Mouse (Mus musculus): ENCODE results near the gene Catsper2. TPM values are rescaled to one million over a fixed set of nuclear protein-coding genes. Genes with fewer than 3 reads are reported as not detected.

Gene Catsper2
- 10.4 TPM for polyA plus RNA-seq (2014; fragmentation: Illumina TruSeq; extraction: RNeasy Lipid Tissue Mini Kit (QIAGEN cat#74804); ENCODE audit: low read depth, low replicate concordance)

DNA sequence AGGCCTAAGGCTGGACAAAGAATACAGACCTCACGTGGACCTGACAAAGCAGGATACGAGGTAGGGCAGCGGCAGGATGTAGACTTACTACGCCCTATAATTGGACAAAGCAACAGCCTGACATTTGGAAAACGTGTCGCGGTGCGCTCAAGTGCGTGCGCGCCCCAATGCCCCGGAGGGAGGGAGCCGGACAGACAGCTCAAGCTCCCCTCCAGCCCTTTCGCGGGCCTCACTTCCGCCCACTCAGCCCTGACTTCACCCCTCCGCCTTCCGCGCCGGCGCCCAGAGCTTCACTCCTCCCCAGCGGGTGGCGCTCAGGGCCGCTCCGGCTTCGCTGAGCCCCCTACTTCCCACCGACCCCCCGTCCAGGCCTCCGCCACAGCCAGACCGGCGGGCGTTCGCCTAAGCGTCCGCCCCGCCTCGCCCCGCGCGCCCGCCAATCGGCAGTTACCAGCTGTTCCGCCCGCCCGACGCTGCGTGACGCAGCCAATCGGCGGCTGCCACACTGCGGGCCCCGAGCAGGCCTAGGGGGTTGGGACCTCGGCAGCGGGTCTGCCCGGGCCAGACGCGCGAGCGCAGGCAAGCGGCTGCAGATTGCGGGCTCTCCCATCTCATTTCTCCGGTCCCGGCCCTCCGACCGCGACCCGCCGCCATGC is at the start of gene Catsper2, which contains the start of gene Pdia3:
Gene Catsper2 (minus strand): TSS at position 406 of the 656 bp plus-strand sequence.
Gene Pdia3 (plus strand): TSS at position 389 of the 656 bp plus-strand sequence.

DNA sequence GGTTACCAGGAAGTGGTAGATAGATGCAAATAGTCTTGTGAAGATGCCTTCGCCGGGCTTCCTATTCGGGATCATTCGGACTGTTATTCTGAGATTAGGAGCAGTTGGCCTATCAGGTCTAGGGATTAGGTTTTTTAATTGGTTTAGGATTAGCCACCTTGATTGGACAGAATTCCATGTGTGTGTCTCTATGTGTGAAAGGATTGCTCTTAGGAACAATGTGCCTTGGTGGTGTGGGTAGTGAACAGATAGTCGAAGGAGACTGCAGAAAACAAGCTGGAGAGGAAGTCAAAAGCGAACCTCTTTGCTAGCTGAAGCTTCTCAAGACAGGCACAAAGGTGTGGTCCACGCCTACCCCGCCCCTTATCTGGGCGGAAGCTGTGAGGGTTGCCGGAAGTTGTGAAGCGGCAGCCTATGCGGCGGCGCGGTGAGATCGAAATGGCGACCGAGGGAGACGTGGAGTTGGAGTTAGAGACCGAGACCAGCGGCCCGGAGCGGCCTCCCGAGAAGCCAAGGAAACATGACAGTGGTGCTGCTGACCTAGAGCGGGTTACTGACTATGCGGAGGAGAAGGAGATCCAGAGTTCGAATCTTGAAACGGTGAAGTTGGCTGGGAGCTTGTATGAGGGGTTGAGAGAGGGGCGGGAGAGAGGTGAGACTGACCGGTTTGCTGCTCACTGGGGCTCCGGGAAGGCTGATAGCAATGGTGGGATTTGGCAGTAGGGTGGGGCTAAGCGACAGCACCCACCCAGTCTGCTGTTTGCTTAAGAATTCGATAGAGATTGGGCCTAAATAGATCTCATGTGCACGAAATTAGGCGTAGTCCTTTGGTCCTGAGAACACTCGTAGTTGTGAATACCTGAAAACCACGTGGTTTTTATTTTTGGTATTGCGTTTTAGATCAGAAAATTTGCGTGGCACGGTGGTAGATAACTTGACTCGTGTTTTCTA is 43.4 kb upstream of the Catsper2 start, which contains the start of gene Serinc4:
Gene Serinc4 (minus strand): TSS at position 90 of the 951 bp plus-strand sequence.

DNA sequence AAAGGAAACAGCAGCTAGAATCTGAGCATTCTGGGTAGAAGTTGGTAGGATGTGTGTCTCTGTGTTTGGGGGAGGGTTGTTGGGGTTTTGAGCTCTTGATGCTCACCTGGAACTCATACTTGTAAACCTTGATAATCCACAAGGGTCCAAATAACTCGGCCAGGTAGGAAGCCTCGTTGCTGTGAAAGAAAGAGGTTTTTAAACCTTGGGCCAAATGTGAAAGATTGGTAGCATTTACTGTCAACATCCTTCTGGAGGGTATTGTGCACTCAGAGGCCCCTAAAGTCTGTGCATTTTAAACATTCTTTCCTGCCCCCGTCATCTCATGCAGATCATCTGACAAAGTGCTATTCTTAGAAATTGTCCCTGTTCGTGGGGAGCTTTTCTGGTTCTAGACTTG is 39.4 kb upstream of the Catsper2 start, which contains the start of gene Hypk:
Gene Hypk (plus strand): TSS at position 301 of the 400 bp plus-strand sequence.

DNA sequence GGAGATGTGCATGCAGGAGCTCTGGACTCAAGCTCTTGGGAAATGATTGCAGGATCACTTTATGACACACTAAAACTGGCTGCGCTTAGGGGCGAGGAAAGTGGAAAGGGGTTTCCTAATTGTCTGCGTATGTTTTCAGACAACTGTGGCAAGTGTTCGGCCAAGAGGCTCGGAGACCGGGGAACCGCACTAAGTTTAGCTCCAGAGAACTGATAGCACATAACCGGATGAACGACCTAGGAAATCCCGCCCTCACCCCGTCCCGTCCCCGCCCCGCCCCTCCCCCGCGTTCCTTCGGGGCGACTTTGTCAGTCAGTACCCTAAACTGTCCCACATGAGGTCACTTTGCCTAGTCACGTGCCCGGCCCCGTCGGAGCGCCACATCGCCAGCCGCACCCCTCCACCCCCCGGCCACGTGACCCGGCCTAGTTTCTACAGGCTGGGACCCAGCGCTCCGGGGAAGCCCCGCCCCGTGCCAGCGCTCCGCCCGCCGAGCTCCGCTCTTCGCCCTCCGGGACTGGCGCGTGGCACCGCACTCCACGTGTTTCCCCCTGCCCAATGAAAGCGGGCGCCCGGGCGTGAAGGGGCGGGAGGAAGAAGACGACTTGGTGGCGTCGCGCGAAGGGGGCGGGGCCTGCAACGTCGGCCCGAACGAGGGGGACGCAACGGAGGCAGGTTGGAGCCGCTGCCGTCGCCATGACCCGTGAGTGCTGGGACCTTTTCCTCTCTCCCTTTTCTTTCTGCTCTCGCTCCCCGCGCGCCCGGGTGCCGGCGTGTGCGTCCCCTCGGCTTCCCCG is 35.3 kb upstream of the Catsper2 start, which contains the start of gene Serf2:
Gene Serf2 (plus strand): TSS at position 457 of the 797 bp plus-strand sequence.

DNA sequence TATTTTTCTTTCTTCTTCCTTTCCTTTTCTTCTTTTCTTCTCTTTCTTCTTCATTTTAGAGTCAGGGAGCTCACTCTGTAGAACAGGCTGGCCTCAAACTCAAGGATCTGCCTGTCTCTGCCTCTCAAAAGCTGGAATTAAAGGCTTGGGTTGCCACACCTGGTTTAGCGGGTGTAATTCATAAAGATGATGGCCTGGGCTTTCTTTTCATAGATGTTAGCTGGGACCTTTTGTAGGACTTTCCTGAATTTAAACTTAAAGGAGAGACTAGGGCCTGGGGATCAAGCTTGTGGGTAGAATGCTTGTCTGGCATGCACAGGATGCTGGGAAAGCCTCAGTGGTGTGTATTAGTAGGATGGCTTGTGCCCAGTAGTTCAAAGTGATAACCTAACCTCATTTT is 30.6 kb upstream of the Catsper2 start, which contains the start of gene Ell3:
Gene Ell3 (minus strand): TSS at position 101 of the 400 bp plus-strand sequence.

GRCm38 (mm10) chr2:121386961-121387575 is 26.5 kb downstream of the Catsper2 start, which contains the start of gene Strc:
Gene Strc, minus strand, starts transcription at chr2:121387168.

GRCm38 (mm10) chr2:121357494-121357893 is 56.1 kb downstream of the Catsper2 start, which contains the start of gene Ckmt1:
Gene Ckmt1, plus strand, starts transcription at chr2:121357714.

GRCm38 (mm10) chr2:121354820-121355592 is 58.6 kb downstream of the Catsper2 start, which contains the start of gene Ppip5k1:
Gene Ppip5k1, minus strand, starts transcription at chr2:121355396.

Other genes with a start within 250 kb of the Catsper2 start
- gene Tubgcp4, start 243.1 kb downstream of the Catsper2 start, polyA plus RNA-seq (2014; fragmentation: Illumina TruSeq; extraction: RNeasy Lipid Tissue Mini Kit (QIAGEN cat#74804); ENCODE audit: low read depth, low replicate concordance): 18.2 TPM
- 9.7 TPM for gene Zscan29, start 242.7 kb downstream of the Catsper2 start, polyA plus RNA-seq (2014; fragmentation: Illumina TruSeq; extraction: RNeasy Lipid Tissue Mini Kit (QIAGEN cat#74804); ENCODE audit: low read depth, low replicate concordance)
- 22.6 TPM for gene Trp53bp1, start 142.4 kb downstream of the Catsper2 start, polyA plus RNA-seq (2014; fragmentation: Illumina TruSeq; extraction: RNeasy Lipid Tissue Mini Kit (QIAGEN cat#74804); ENCODE audit: low read depth, low replicate concordance)
- 2.4 TPM for gene Map1a, start 124.2 kb downstream of the Catsper2 start, polyA plus RNA-seq (2014; fragmentation: Illumina TruSeq; extraction: RNeasy Lipid Tissue Mini Kit (QIAGEN cat#74804); ENCODE audit: low read depth, low replicate concordance)
- gene Ppip5k1, start 58.4 kb downstream of the Catsper2 start, polyA plus RNA-seq (2014; fragmentation: Illumina TruSeq; extraction: RNeasy Lipid Tissue Mini Kit (QIAGEN cat#74804); ENCODE audit: low read depth, low replicate concordance): 38.9 TPM
- 3.6 TPM for gene Ckmt1, start 56.1 kb downstream of the Catsper2 start, polyA plus RNA-seq (2014; fragmentation: Illumina TruSeq; extraction: RNeasy Lipid Tissue Mini Kit (QIAGEN cat#74804); ENCODE audit: low read depth, low replicate concordance)
- 0.14 TPM for gene Strc, start 26.6 kb downstream of the Catsper2 start, polyA plus RNA-seq (2014; fragmentation: Illumina TruSeq; extraction: RNeasy Lipid Tissue Mini Kit (QIAGEN cat#74804); ENCODE audit: low read depth, low replicate concordance)
- 468 TPM for gene Pdia3, start within 50 bp of the Catsper2 start, polyA plus RNA-seq (2014; fragmentation: Illumina TruSeq; extraction: RNeasy Lipid Tissue Mini Kit (QIAGEN cat#74804); ENCODE audit: low read depth, low replicate concordance)
- gene Ell3, start 30.5 kb upstream of the Catsper2 start, polyA plus RNA-seq (2014; fragmentation: Illumina TruSeq; extraction: RNeasy Lipid Tissue Mini Kit (QIAGEN cat#74804); ENCODE audit: low read depth, low replicate concordance): 16.5 TPM
- 463 TPM for gene Serf2, start 35.4 kb upstream of the Catsper2 start, polyA plus RNA-seq (2014; fragmentation: Illumina TruSeq; extraction: RNeasy Lipid Tissue Mini Kit (QIAGEN cat#74804); ENCODE audit: low read depth, low replicate concordance)
- gene Hypk, start 39.5 kb upstream of the Catsper2 start, polyA plus RNA-seq (2014; fragmentation: Illumina TruSeq; extraction: RNeasy Lipid Tissue Mini Kit (QIAGEN cat#74804); ENCODE audit: low read depth, low replicate concordance): 15.3 TPM
- 0.74 TPM for gene Serinc4, start 43.0 kb upstream of the Catsper2 start, polyA plus RNA-seq (2014; fragmentation: Illumina TruSeq; extraction: RNeasy Lipid Tissue Mini Kit (QIAGEN cat#74804); ENCODE audit: low read depth, low replicate concordance)
- 30.5 TPM for gene Mfap1b, start 60.3 kb upstream of the Catsper2 start, polyA plus RNA-seq (2014; fragmentation: Illumina TruSeq; extraction: RNeasy Lipid Tissue Mini Kit (QIAGEN cat#74804); ENCODE audit: low read depth, low replicate concordance)
- 24.0 TPM for gene Mfap1a, start 92.9 kb upstream of the Catsper2 start, polyA plus RNA-seq (2014; fragmentation: Illumina TruSeq; extraction: RNeasy Lipid Tissue Mini Kit (QIAGEN cat#74804); ENCODE audit: low read depth, low replicate concordance)
- 2.1 TPM for gene Wdr76, start 92.9 kb upstream of the Catsper2 start, polyA plus RNA-seq (2014; fragmentation: Illumina TruSeq; extraction: RNeasy Lipid Tissue Mini Kit (QIAGEN cat#74804); ENCODE audit: low read depth, low replicate concordance)

Measured in adipose tissue, adult 10 weeks (tissue).